Mouse (Mus musculus) liver, postnatal 0 days (tissue): ENCODE measurements around the gene Slc29a2.

Experiments used
- CTCF ChIP-seq: sonication (generic); IDR thresholded peaks from 2 replicates; pipeline ENCODE4 v1.5.1; 2016; ENCODE audit warnings: antibody characterized with exemption, low read depth
- EP300 ChIP-seq: IDR thresholded peaks from 2 replicates; pipeline ENCODE4 v1.6.1; 2016; ENCODE audit warnings: antibody characterized with exemption, low read depth, mild to moderate bottlenecking

GRCm38 (mm10) chr19:5068570-5069234 lies 45.0 kb downstream of the Slc29a2 start:
- TF ChIP-seq CTCF (no peak), EP300 (no peak)
